Mouse (Mus musculus): ENCODE data around the gene Igsf11. TPM values are rescaled to one million over a fixed set of nuclear protein-coding genes. Genes with fewer than 3 reads are reported as not detected.

Igsf11 gene
- total and polyA plus RNA-seq, 2 experiments from 2014 or later = 0.07 to 0.19 TPM

DNA sequence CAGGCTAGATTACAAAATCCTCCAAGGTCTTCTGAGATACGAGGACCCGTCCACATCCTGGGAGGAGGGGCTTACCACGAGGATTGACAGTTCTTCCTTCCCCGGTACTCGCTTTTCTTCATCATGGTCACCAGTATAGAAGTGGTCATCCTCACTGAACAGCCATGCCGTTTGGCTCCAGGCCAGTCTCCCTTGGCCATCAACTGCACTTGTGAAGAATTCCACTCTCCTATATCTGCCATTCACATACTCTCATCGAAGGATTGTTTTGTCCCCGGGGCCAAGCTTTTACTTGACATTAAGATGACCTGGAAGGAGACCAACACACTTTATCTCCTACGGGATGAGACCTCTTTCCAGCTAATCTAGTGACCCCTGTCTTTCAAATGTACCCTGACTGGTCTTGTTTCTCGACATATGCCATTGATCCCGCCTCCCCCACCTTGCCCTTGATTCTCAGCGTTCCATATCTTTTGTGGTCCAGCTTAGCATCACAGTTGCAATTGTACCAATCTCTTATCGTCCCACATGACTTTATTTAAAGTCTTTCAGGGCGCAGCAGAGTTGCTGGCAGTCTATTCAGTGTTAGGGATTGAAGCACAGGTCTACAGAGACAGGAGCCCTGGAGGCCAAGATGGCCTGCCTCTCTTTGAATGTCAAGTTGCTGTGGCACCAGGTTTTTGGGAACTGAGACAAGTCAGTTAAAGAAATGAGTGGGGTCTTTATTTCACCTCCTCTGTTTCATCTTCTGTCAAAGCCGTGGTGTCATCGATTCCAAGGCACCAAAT is 62.2 kb downstream of the Igsf11 start:
- Histone ChIP-seq H3K9ac (replicated peaks; ENCODE audit: low read depth, low read length) (no peak overlapping the region), H3K27me3 (ENCODE audit: control insufficient read depth, insufficient read depth, low read length) (no peaks in the 10 kb centered on the region), H3K4me1 (ENCODE audit: control insufficient read depth, insufficient read depth) (no peaks in the 10 kb centered on the region; the same call in 1 of the 2 replicates), H3K9me3 (replicated peaks; ENCODE audit: control insufficient read depth, low read length) (no peaks in the 10 kb centered on the region), H3K4me2 (ENCODE audit: low read depth, low read length) (no peak overlapping the region), H3K4me3 (ENCODE audit: low read depth, low read length) (no peak overlapping the region), H3K36me3 (replicated peaks; ENCODE audit: control insufficient read depth, insufficient read depth, low read length) (no peaks in the 10 kb centered on the region), H3K27ac (ENCODE audit: low read depth) (no peak overlapping the region)
- WGBS = 67% methylated on average over 16 of the region's 16 CpGs
- DNase-seq (ENCODE audit: low spot score) (no peak), ATAC-seq (ENCODE audit: insufficient read depth, low read depth) (no peak)
- TF ChIP-seq CTCF (IDR thresholded peaks at IDR 0.05; ENCODE audit: low read depth) = no peak
- TF ChIP-seq EP300 (IDR thresholded peaks at IDR 0.05; ENCODE audit: low read depth) = no peak

GRCm38 (mm10) chr16:38955296-38955695 is 62.8 kb downstream of the Igsf11 start:
- H3K9me3 ChIP-seq (replicated peaks; ENCODE audit: control insufficient read depth, low read length) = no peaks in the 10 kb centered on the region
- H3K4me3 ChIP-seq (ENCODE audit: low read depth, low read length) = no peak overlapping the region
- 37% methylated on average over 5 of the region's 5 CpGs for WGBS
- no peak for ATAC-seq (ENCODE audit: insufficient read depth, low read depth)
- H3K4me1 ChIP-seq (ENCODE audit: control insufficient read depth, insufficient read depth) = no peaks in the 10 kb centered on the region; the same call in 1 of the 2 replicates
- no peaks in the 10 kb centered on the region for H3K27me3 ChIP-seq (ENCODE audit: control insufficient read depth, insufficient read depth, low read length)
- H3K4me2 ChIP-seq (ENCODE audit: low read depth, low read length) = no peak overlapping the region
- H3K36me3 ChIP-seq (replicated peaks; ENCODE audit: control insufficient read depth, insufficient read depth, low read length) = no peaks in the 10 kb centered on the region
- no peak overlapping the region for H3K27ac ChIP-seq (ENCODE audit: low read depth)
- TF ChIP-seq EP300 (IDR thresholded peaks at IDR 0.05; ENCODE audit: low read depth) = no peak
- TF ChIP-seq CTCF (IDR thresholded peaks at IDR 0.05; ENCODE audit: low read depth) = no peak
- no peak for DNase-seq (ENCODE audit: low spot score)
- H3K9ac ChIP-seq (replicated peaks; ENCODE audit: low read depth, low read length) = no peak overlapping the region

DNA sequence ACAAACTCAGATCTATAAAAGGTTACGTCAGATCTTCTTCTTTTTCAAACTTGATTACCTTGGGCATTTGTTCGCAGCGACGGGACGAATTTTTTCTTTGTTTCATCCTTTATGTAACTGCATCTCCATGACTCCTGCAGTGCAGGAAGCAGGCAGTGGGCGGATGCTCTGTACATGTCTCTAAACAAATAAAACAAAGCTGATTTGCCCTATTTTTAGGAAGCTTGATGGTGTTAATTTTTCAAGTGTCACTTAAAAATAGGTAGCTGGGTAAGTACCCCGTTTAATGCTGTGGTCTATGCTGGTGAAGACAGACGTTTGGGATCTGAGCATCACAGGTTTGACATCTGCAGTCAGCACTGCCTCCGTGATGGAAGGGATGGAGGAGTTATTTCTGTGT is 66.3 kb downstream of the Igsf11 start:
- no peak overlapping the region for H3K4me3 ChIP-seq (ENCODE audit: low read depth, low read length)
- DNase-seq (ENCODE audit: low spot score) (no peak), ATAC-seq (ENCODE audit: insufficient read depth, low read depth) (no peak)
- no peaks in the 10 kb centered on the region for H3K9me3 ChIP-seq (replicated peaks; ENCODE audit: control insufficient read depth, low read length)
- no peaks in the 10 kb centered on the region for H3K4me1 ChIP-seq (ENCODE audit: control insufficient read depth, insufficient read depth)
- TF ChIP-seq CTCF (IDR thresholded peaks at IDR 0.05; ENCODE audit: low read depth) (no peak), EP300 (IDR thresholded peaks at IDR 0.05; ENCODE audit: low read depth) (no peak)
- H3K27me3 ChIP-seq (ENCODE audit: control insufficient read depth, insufficient read depth, low read length) = no peaks in the 10 kb centered on the region
- H3K9ac ChIP-seq (replicated peaks; ENCODE audit: low read depth, low read length) = no peak overlapping the region
- H3K4me2 ChIP-seq (ENCODE audit: low read depth, low read length) = no peak overlapping the region
- 64% methylated on average over 9 of the region's 9 CpGs for WGBS
- no peaks in the 10 kb centered on the region for H3K36me3 ChIP-seq (replicated peaks; ENCODE audit: control insufficient read depth, insufficient read depth, low read length)
- H3K27ac ChIP-seq (ENCODE audit: low read depth) = no peak overlapping the region

- H3K27ac ChIP-seq (ENCODE audit: low read depth) = no peak overlapping the region
- no peak overlapping the region for H3K4me3 ChIP-seq (ENCODE audit: low read depth, low read length)
- no peaks in the 10 kb centered on the region for H3K9me3 ChIP-seq (replicated peaks; ENCODE audit: control insufficient read depth, low read length)
- WGBS = 74% methylated on average over 8 of the region's 8 CpGs
- DNase-seq (ENCODE audit: low spot score) = no peak
- H3K36me3 ChIP-seq (replicated peaks; ENCODE audit: control insufficient read depth, insufficient read depth, low read length) = no peaks in the 10 kb centered on the region
- ATAC-seq (ENCODE audit: insufficient read depth, low read depth) = no peak
- no peak overlapping the region for H3K4me2 ChIP-seq (ENCODE audit: low read depth, low read length)
- H3K4me1 ChIP-seq (ENCODE audit: control insufficient read depth, insufficient read depth) = no peaks in the 10 kb centered on the region
- no peaks in the 10 kb centered on the region for H3K27me3 ChIP-seq (ENCODE audit: control insufficient read depth, insufficient read depth, low read length)
- no peak overlapping the region for H3K9ac ChIP-seq (replicated peaks; ENCODE audit: low read depth, low read length)
- TF ChIP-seq EP300 (IDR thresholded peaks at IDR 0.05; ENCODE audit: low read depth) = no peak
- TF ChIP-seq CTCF (IDR thresholded peaks at IDR 0.05; ENCODE audit: low read depth) = no peak
Measured at GRCm38 (mm10) chr16:38960550-38960949, 68.1 kb downstream of the Igsf11 start.

DNA sequence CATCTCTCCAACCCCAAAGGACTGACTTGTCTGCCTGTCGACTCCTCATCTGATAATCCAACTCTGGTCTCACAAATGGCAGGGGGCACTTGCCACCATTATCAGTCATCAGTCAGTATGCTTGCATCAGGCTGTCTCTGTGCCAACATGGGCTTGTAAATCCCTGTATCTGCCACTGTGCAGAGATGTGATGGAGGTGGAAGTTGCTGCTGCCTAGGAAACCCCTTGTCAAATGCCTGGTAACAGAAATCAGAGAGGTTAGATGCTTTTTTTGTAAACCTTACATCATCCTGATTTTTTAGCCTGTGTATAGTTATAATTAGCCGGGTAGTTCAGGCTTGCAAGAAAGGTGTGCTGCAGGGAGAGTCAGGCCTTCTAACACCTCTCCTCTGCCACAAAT is 69.4 kb downstream of the Igsf11 start:
- Histone ChIP-seq H3K9me3 (replicated peaks; ENCODE audit: control insufficient read depth, low read length) (no peaks in the 10 kb centered on the region), H3K4me1 (ENCODE audit: control insufficient read depth, insufficient read depth) (no peaks in the 10 kb centered on the region), H3K36me3 (replicated peaks; ENCODE audit: control insufficient read depth, insufficient read depth, low read length) (no peaks in the 10 kb centered on the region), H3K4me3 (ENCODE audit: low read depth, low read length) (no peak overlapping the region), H3K27ac (ENCODE audit: low read depth) (no peak overlapping the region), H3K4me2 (ENCODE audit: low read depth, low read length) (no peak overlapping the region), H3K27me3 (ENCODE audit: control insufficient read depth, insufficient read depth, low read length) (no peaks in the 10 kb centered on the region), H3K9ac (replicated peaks; ENCODE audit: low read depth, low read length) (no peak overlapping the region)
- WGBS = 68% methylated on average over 2 of the region's 2 CpGs
- no peak for ATAC-seq (ENCODE audit: insufficient read depth, low read depth)
- TF ChIP-seq CTCF (IDR thresholded peaks at IDR 0.05; ENCODE audit: low read depth) (no peak), EP300 (IDR thresholded peaks at IDR 0.05; ENCODE audit: low read depth) (no peak)
- DNase-seq (ENCODE audit: low spot score) = no peak

DNA sequence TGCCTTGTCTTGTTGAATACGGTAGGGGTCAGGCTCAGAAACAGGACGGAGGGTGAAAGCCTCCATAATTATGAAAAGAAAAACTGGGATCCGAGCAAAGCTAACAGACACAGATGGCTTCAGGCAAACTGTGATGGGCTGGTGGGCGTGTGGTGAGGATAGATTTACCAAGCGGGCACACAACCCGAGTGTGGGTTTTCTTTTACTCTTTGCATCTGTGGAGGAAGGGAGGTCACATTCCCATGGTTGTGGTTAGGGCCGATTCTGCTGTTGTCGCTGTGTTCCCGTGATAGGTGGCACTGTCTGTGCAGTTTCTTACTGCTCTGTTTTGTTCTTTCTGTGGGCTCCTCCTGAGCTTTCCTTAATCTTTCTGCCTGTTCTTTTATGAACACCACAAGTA is 70.2 kb downstream of the Igsf11 start:
- TF ChIP-seq CTCF (IDR thresholded peaks at IDR 0.05; ENCODE audit: low read depth) (no peak), EP300 (IDR thresholded peaks at IDR 0.05; ENCODE audit: low read depth) (no peak)
- Histone ChIP-seq H3K4me1 (ENCODE audit: control insufficient read depth, insufficient read depth) (no peaks in the 10 kb centered on the region), H3K9me3 (replicated peaks; ENCODE audit: control insufficient read depth, low read length) (no peaks in the 10 kb centered on the region), H3K4me2 (ENCODE audit: low read depth, low read length) (no peak overlapping the region), H3K27me3 (ENCODE audit: control insufficient read depth, insufficient read depth, low read length) (no peaks in the 10 kb centered on the region), H3K4me3 (ENCODE audit: low read depth, low read length) (no peak overlapping the region), H3K36me3 (replicated peaks; ENCODE audit: control insufficient read depth, insufficient read depth, low read length) (no peaks in the 10 kb centered on the region), H3K27ac (ENCODE audit: low read depth) (no peak overlapping the region), H3K9ac (replicated peaks; ENCODE audit: low read depth, low read length) (no peak overlapping the region)
- WGBS = 74% methylated on average over 9 of the region's 9 CpGs
- DNase-seq (ENCODE audit: low spot score) (no peak), ATAC-seq (ENCODE audit: insufficient read depth, low read depth) (no peak)
